Mouse (Mus musculus) liver, postnatal 0 days (tissue): ENCODE data around the gene Bsg. TPM values are rescaled to one million over a fixed set of nuclear protein-coding genes. Genes with fewer than 3 reads are reported as not detected.

Source experiments
- ATAC-seq: fragments of 200-750 bp; cut with Nextera tagmentation; 2 replicates; pipeline ENCODE4 v1.8.0; 2017; ENCODE audit warnings: mild to moderate bottlenecking, moderate library complexity
- DNase-seq: peaks from one replicate; pipeline ENCODE4 v3.0.0-alpha.2; 2016
- H3K27ac ChIP-seq: fragments of 300-500 bp; sonication (generic); 2 replicates; pipeline ENCODE4 v1.5.1; 2014; ENCODE audit warnings: antibody characterized with exemption, moderate library complexity, mild to moderate bottlenecking, low read depth
- H3K27me3 ChIP-seq: fragments of 300-500 bp; sonication (generic); 2 replicates; pipeline ENCODE4 v1.6.1; 2014; ENCODE audit warnings: low read length, control low read depth, mixed read lengths; ENCODE audit not compliant: insufficient read depth
- H3K36me3 ChIP-seq: fragments of 300-500 bp; sonication (generic); replicated peaks from 2 replicates; pipeline ENCODE4 v1.6.1; 2014; ENCODE audit warnings: mild to moderate bottlenecking, control low read depth, low read length, moderate library complexity, mixed read lengths; ENCODE audit not compliant: insufficient read depth
- H3K4me1 ChIP-seq: fragments of 300-500 bp; sonication (generic); 2 replicates; pipeline ENCODE4 v1.6.1; 2014; ENCODE audit warnings: antibody characterized with exemption, mild to moderate bottlenecking, control low read depth; ENCODE audit not compliant: insufficient read depth
- H3K4me2 ChIP-seq: fragments of 300-500 bp; sonication (generic); 2 replicates; pipeline ENCODE4 v1.6.1; 2014; ENCODE audit warnings: low read depth, mild to moderate bottlenecking, low read length, moderate library complexity, mixed read lengths
- H3K4me3 ChIP-seq: fragments of 300-500 bp; sonication (generic); 2 replicates; pipeline ENCODE4 v1.5.1; 2014; ENCODE audit warnings: low read depth, low read length
- H3K9ac ChIP-seq: fragments of 300-500 bp; sonication (generic); replicated peaks from 2 replicates; pipeline ENCODE4 v1.6.1; 2014; ENCODE audit warnings: mild to moderate bottlenecking, moderate library complexity
- H3K9me3 ChIP-seq: fragments of 300-500 bp; sonication (generic); 2 replicates; pipeline ENCODE4 v1.6.1; 2016; ENCODE audit warnings: mild to moderate bottlenecking, control low read depth, low read length, mixed read lengths
- CTCF ChIP-seq: sonication (generic); IDR thresholded peaks from 2 replicates; pipeline ENCODE4 v1.5.1; 2016; ENCODE audit warnings: antibody characterized with exemption, low read depth
- EP300 ChIP-seq: IDR thresholded peaks from 2 replicates; pipeline ENCODE4 v1.6.1; 2016; ENCODE audit warnings: antibody characterized with exemption, low read depth, mild to moderate bottlenecking
- WGBS: fragments of 180-500 bp; shearing (Covaris S2); extraction: QIAGEN DNeasy Blood & Tissue Kit; methylation state at CpG from one replicate; pipeline ENCODE4 v1.1.7; 2014; ENCODE audit not compliant: insufficient replicate concordance; 5-methylcytosine and 5-hydroxymethylcytosine counted together
- polyA plus RNA-seq: library from polyadenylated mRNA; unstranded; fragments of >200 nt; fragmentation: Nextera tagmentation; extraction: Ambion mirVana; gene quantifications from 2 replicates; pipeline ENCODE4 v1.2.1, GENCODE M21; 2015

Gene Bsg
- polyA plus RNA-seq, 1 experiment from 2014 or later: 1,075 TPM

DNA sequence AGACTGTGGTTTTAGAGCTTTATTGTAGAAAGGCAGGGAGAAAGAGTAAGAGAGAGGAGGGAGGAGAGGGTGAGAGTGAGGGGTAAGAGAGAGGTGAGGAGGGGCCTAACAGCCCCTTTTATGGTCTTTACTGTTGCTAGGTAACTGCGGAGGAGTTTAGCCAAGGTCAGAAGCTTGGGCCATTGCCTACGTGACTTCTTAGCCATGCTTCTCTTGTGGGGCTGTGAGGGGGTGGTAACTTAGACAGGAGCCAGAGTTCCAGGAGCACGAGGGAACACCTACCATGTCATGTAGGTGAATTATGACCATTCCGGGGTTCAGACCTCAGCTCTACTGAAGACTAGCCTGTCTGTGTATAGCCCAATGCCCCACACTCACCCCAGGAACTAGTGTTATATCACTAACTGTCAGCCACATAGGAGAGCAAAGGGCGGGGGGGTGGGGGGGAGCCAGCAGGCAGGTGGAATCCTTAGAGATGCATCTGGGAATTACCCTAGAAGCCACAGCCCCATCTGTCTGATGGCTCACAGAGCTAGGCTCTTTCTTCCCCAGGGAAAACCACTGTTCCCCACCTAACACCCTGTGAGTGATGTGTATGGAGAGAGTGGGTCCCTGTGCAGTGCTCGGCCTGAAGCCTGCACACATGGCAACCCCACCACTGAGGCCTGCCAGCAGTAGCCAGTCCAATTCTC lies 32.7 kb upstream of the Bsg start:
- Histone ChIP-seq H3K4me2 (no peak overlapping the region), H3K9ac (no peak overlapping the region), H3K9me3 (no peaks in the 10 kb centered on the region), H3K36me3 (0 out of 2 replicates have a peak, but pooled peaks cover 2% of the 10 kb centered on the region), H3K4me1 (peaks cover 13% of the 10 kb centered on the region), H3K4me3 (no peak overlapping the region), H3K27me3 (no peaks in the 10 kb centered on the region), H3K27ac (no peak overlapping the region)
- WGBS: 71% methylated on average over 6 of the region's 6 CpGs
- TF ChIP-seq CTCF (no peak), EP300 (no peak)
- ATAC-seq: no peak
- DNase-seq: no peak

DNA sequence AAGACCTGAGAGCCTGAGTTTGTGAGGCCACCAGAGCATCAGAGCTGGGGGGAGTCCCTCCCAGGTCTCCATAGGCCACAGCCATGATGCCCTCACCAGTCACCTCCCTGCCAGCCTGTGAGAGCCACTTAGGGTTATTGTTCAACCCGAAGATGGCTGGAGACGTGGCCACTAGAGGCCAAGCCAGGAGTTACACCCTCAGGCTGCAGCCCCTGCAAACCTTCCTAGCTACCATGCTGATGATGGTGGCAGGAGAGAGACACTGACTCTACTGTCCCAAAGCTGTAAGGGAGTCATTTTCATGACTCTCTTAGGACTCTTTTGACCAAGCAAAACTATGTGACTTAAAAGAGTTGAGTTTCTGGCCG lies 32.2 kb upstream of the Bsg start:
- Histone ChIP-seq H3K27me3 (no peaks in the 10 kb centered on the region), H3K4me1 (peaks cover 13% of the 10 kb centered on the region), H3K27ac (no peak overlapping the region), H3K36me3 (0 out of 2 replicates have a peak, but pooled peaks cover 2% of the 10 kb centered on the region), H3K4me3 (no peak overlapping the region), H3K9me3 (no peaks in the 10 kb centered on the region), H3K9ac (no peak overlapping the region), H3K4me2 (no peak overlapping the region)
- TF ChIP-seq EP300 (no peak), CTCF (peak; percentile 21; the same call in 1 of the 2 replicates)
- DNase-seq: no peak
- WGBS: 60% methylated on average over 3 of the region's 3 CpGs
- ATAC-seq: no peak

DNA sequence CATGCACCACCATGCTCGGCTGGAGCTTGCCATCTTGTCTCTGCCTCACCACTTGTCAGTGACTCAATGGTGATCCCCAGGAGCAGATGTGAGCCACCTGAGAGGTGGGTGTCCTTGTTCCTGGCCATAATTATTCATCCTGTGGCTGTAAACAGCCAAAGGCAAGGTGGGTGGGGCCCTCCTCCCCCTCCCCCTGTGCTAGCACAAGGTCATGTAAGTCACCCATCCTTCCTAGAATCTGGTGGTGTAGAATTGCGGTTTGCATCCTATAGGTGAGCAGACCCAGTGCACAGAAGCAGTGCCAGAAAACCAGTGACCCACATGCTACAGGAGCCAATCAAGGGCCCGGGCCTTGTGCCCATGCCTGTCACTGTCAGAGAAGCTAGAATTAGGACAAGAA lies 31.2 kb upstream of the Bsg start:
- DNase-seq (no peak), ATAC-seq (no peak)
- no peak overlapping the region for H3K4me2 ChIP-seq
- TF ChIP-seq CTCF (no peak), EP300 (no peak)
- H3K36me3 ChIP-seq: 0 out of 2 replicates have a peak, but pooled peaks cover 2% of the 10 kb centered on the region
- H3K9ac ChIP-seq: no peak overlapping the region
- H3K4me1 ChIP-seq: peaks cover 13% of the 10 kb centered on the region
- 83% methylated on average over 3 of the region's 3 CpGs for WGBS
- H3K27me3 ChIP-seq: no peaks in the 10 kb centered on the region
- H3K27ac ChIP-seq: no peak overlapping the region
- H3K4me3 ChIP-seq: no peak overlapping the region
- H3K9me3 ChIP-seq: no peaks in the 10 kb centered on the region

DNA sequence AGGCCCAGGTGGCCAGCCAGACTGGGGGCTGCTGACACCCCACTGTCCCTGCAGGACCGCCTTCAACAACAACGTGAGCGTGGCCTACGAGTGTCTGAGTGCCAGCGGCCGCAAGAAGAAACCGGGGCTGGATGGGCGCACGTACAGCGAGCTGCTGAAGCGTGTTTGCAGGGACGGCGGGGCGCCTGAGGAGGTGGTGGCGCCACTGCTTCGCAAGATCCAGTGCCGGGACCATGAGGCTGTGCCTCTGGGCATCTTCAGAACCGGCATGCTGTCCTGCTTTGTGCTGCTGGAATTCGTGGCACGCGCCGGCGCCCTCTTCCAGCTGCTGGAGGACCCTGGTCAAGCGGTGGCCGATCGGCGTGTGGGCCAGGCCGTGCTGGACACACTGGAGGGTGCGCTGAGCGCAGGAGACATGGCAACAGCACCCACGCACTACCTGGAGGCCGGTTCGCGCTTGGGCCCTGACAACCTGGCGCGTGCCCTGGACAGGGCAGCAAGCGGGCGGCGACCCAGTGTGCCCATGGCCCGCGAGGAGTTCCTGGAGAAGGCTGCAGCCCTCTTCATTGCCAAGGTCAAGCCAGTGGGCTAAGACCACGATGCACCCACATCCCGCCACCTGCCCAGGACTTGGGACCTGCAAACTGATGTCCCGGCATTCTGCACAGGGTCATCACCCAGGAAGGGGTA lies 28.8 kb upstream of the Bsg start:
- Histone ChIP-seq H3K36me3 (0 out of 2 replicates have a peak, but pooled peaks cover 2% of the 10 kb centered on the region), H3K9me3 (no peaks in the 10 kb centered on the region), H3K4me2 (no peak overlapping the region), H3K27me3 (no peaks in the 10 kb centered on the region), H3K9ac (no peak overlapping the region), H3K4me3 (no peak overlapping the region), H3K27ac (no peak overlapping the region), H3K4me1 (peaks cover 8% of the 10 kb centered on the region)
- 78% methylated on average over 44 of the region's 44 CpGs for WGBS
- no peak for TF ChIP-seq EP300
- TF ChIP-seq CTCF: no peak
- DNase-seq (no peak), ATAC-seq (no peak)

DNA sequence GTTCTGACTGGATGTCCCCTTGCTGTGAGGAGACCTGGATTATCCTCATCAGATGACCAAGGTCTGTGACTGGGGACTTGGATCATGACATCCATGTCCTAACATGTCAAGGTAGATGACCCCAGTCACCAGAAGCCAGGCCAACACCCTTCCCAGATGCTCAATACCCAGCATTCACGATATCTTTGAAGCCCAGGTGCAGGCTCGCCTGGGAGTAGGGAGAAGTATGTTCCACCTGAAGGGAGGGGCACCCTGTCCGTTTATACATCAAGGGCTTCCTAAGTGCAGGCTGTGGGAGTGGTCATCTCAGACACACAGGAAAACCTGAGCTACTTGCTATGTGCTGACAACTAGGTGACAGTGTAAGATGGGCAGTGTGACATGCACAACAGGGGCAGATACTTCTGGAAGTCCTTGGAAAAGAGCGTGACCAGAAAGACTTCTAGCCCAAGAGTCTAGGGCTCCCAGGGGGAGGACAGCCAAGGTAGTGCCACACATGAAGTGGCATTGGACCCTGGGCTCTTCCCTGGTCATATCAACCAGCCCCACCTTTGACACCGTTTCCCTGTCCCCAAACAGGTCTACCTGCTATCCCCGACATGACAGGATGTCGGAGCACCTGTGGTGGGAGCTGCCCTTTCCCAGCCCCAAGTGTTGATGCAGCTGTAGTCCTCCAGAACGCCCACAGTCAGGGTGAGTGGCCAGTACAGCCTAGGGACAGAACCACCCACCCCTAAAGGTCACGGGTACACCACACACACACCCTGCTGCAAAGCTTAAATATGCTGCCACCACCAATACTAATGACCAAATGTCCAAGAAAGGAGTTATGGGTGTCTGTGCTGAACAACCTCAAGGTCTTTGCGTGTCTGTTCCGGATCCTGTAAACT lies 23.4 kb upstream of the Bsg start:
- no peak for TF ChIP-seq CTCF
- TF ChIP-seq EP300: no peak
- peaks cover 32% of the 10 kb centered on the region for H3K4me1 ChIP-seq
- H3K27ac ChIP-seq: peak overlapping the region; percentile 97
- peak; percentile 45 for DNase-seq
- H3K4me2 ChIP-seq: peak overlapping the region; percentile 85
- 26% methylated on average over 11 of the region's 11 CpGs for WGBS
- H3K27me3 ChIP-seq: no peaks in the 10 kb centered on the region
- H3K9ac ChIP-seq: peak overlapping the region; percentile 91
- no peaks in the 10 kb centered on the region for H3K9me3 ChIP-seq
- ATAC-seq: peak; percentile 13
- H3K36me3 ChIP-seq: peaks cover 15% of the 10 kb centered on the region
- peak overlapping the region; percentile 88 for H3K4me3 ChIP-seq
